Mouse (Mus musculus) MEL (cell line): ENCODE results near the gene Cdk18. TPM values are rescaled to one million over a fixed set of nuclear protein-coding genes. Genes with fewer than 3 reads are reported as not detected.

Source experiments
- DNase-seq: peaks from one replicate; pipeline ENCODE4 v3.0.0; 2011; ENCODE audit warnings: low read depth, low spot score
- H3K27ac ChIP-seq: 2 replicates; pipeline ENCODE4 v1.5.1; 2012; ENCODE audit warnings: low read depth, mild to moderate bottlenecking, control low read depth, low read length, moderate library complexity; ENCODE audit not compliant: control insufficient read depth
- H3K27me3 ChIP-seq, 2 experiments: fragments of 150-350 bp in 1 of 2; sonication (generic) in 1 of 2; 2 replicates each; pipeline ENCODE4 v1.6.1; 2012; ENCODE audit warnings: low read length in 2 of 2, mild to moderate bottlenecking in 2 of 2, improper control_type of control experiment in 1 of 2, moderate library complexity in 1 of 2; ENCODE audit not compliant: insufficient read depth in 2 of 2, control insufficient read depth in 1 of 2
- H3K36me3 ChIP-seq, 2 experiments: 2 replicates each; pipeline ENCODE4 v1.6.1; 2012 to 2014; ENCODE audit warnings: low read length in 2 of 2, improper control_type of control experiment in 1 of 2, inconsistent platforms in 1 of 2, mild to moderate bottlenecking in 1 of 2; ENCODE audit not compliant: insufficient read depth in 2 of 2, control insufficient read depth in 1 of 2
- H3K4me1 ChIP-seq, 2 experiments: fragments of 150-350 bp in 1 of 2; sonication (generic) in 1 of 2; 2 replicates each; pipeline ENCODE4 v1.6.1; 2012; ENCODE audit warnings: low read length in 2 of 2, improper control_type of control experiment in 1 of 2, mild to moderate bottlenecking in 1 of 2; ENCODE audit not compliant: insufficient read depth in 2 of 2, control insufficient read depth in 1 of 2
- H3K4me3 ChIP-seq, 2 experiments: fragments of 150-350 bp in 1 of 2; sonication (generic) in 1 of 2; 2 replicates each; pipeline ENCODE4 v1.5.1; 2012; ENCODE audit warnings: low read depth in 2 of 2, low read length in 2 of 2, mild to moderate bottlenecking in 2 of 2, moderate library complexity in 2 of 2, control low read depth in 1 of 2, improper control_type of control experiment in 1 of 2; ENCODE audit not compliant: control insufficient read depth in 1 of 2, insufficient read depth in 1 of 2
- H3K79me2 ChIP-seq: 2 replicates; pipeline ENCODE4 v1.6.1; 2012; ENCODE audit warnings: mild to moderate bottlenecking, low read length, moderate library complexity; ENCODE audit not compliant: control insufficient read depth, poor library complexity, insufficient read depth
- H3K9ac ChIP-seq: 2 replicates; pipeline ENCODE4 v1.6.1; 2012; ENCODE audit warnings: low read depth, mild to moderate bottlenecking, control low read depth, low read length, moderate library complexity; ENCODE audit not compliant: control insufficient read depth, poor library complexity, severe bottlenecking
- H3K9me3 ChIP-seq: fragments of 150-350 bp; sonication (generic); replicated peaks from 2 replicates; pipeline ENCODE4 v1.6.1; 2012; ENCODE audit warnings: mild to moderate bottlenecking, low read length, improper control_type of control experiment, moderate library complexity; ENCODE audit not compliant: insufficient read depth
- BHLHE40 ChIP-seq: IDR thresholded peaks from 2 replicates; pipeline ENCODE4 v1.6.1; 2012; ENCODE audit warnings: low read depth, mild to moderate bottlenecking, inconsistent platforms, low read length, improper control_type of control experiment, borderline replicate concordance
- CHD1 ChIP-seq: IDR thresholded peaks from 2 replicates; pipeline ENCODE4 v1.6.1; 2012; ENCODE audit warnings: low read depth, mild to moderate bottlenecking, inconsistent platforms, low read length, improper control_type of control experiment
- ELF1 ChIP-seq: IDR thresholded peaks from 2 replicates; pipeline ENCODE4 v1.6.1; 2014; ENCODE audit warnings: low read depth, mild to moderate bottlenecking, inconsistent platforms, low read length, improper control_type of control experiment, moderate library complexity
- EP300 ChIP-seq, 2 experiments: IDR thresholded peaks; 2 replicates each; pipeline ENCODE4 v1.6.1; 2011; ENCODE audit warnings: improper control_type of control experiment in 2 of 2, low read length in 2 of 2, low read depth in 1 of 2, mild to moderate bottlenecking in 1 of 2
- MAFK ChIP-seq: IDR thresholded peaks from 2 replicates; pipeline ENCODE4 v1.6.1; 2011; ENCODE audit warnings: low read depth, mild to moderate bottlenecking, low read length, improper control_type of control experiment, borderline replicate concordance
- MAX ChIP-seq: IDR thresholded peaks from 2 replicates; pipeline ENCODE4 v1.6.1; 2011; ENCODE audit warnings: low read length, improper control_type of control experiment
- MXI1 ChIP-seq: IDR thresholded peaks from 2 replicates; pipeline ENCODE4 v1.6.1; 2011; ENCODE audit warnings: mild to moderate bottlenecking, low read depth, low read length, improper control_type of control experiment
- MYC ChIP-seq: IDR thresholded peaks from 2 replicates; pipeline ENCODE4 v1.6.1; 2011; ENCODE audit warnings: low read depth, mild to moderate bottlenecking, low read length, improper control_type of control experiment, moderate library complexity
- POLR2AphosphoS2 ChIP-seq: IDR thresholded peaks from 2 replicates; pipeline ENCODE4 v1.6.1; 2011; ENCODE audit warnings: low read length, improper control_type of control experiment
- RAD21 ChIP-seq: IDR thresholded peaks from 2 replicates; pipeline ENCODE4 v1.6.1; 2011; ENCODE audit warnings: mild to moderate bottlenecking, low read depth, low read length, improper control_type of control experiment
- RCOR1 ChIP-seq: IDR thresholded peaks from 2 replicates; pipeline ENCODE4 v1.6.1; 2012; ENCODE audit warnings: low read depth, mild to moderate bottlenecking, inconsistent platforms, low read length, improper control_type of control experiment
- SIN3A ChIP-seq: IDR thresholded peaks from 2 replicates; pipeline ENCODE4 v1.6.1; 2012; ENCODE audit warnings: low read length, improper control_type of control experiment, inconsistent platforms
- SMC3 ChIP-seq: IDR thresholded peaks from 2 replicates; pipeline ENCODE4 v1.6.1; 2011; ENCODE audit warnings: low read depth, low read length, improper control_type of control experiment
- TAL1 ChIP-seq: IDR thresholded peaks from 2 replicates; pipeline ENCODE4 v1.6.1; 2012; ENCODE audit warnings: mild to moderate bottlenecking, inconsistent platforms, low read length, moderate library complexity, mixed read lengths
- TBP ChIP-seq: IDR thresholded peaks from 2 replicates; pipeline ENCODE4 v1.8.0; 2011; ENCODE audit warnings: low read depth, low read length, improper control_type of control experiment
- ZC3H11A ChIP-seq: IDR thresholded peaks from 2 replicates; pipeline ENCODE4 v1.6.1; 2012; ENCODE audit warnings: low read depth, mild to moderate bottlenecking, inconsistent platforms, low read length, improper control_type of control experiment
- ZKSCAN1 ChIP-seq: IDR thresholded peaks from 2 replicates; pipeline ENCODE4 v1.6.1; 2012; ENCODE audit warnings: low read depth, mild to moderate bottlenecking, inconsistent platforms, low read length, improper control_type of control experiment, moderate library complexity
- ZNF384 ChIP-seq: IDR thresholded peaks from 2 replicates; pipeline ENCODE4 v1.6.1; 2012; ENCODE audit warnings: low read depth, mild to moderate bottlenecking, inconsistent platforms, low read length, improper control_type of control experiment
- polyA plus RNA-seq, 2 experiments: library from polyadenylated mRNA; stranded (reverse) in 1 of 2; unstranded in 1 of 2; fragments of >175 nt in 1 of 2; fragments of >200 nt in 1 of 2; gene quantifications; 2 replicates each; pipeline versions ENCODE4 v1.2.1 to v1.2.4; 2012; ENCODE audit warnings: low replicate concordance in 2 of 2, low read depth in 1 of 2; ENCODE audit not compliant: insufficient read length in 2 of 2, insufficient read depth in 1 of 2, missing spikeins in 1 of 2
- total RNA-seq: library from RNA; depleted of rRNA; stranded (reverse); fragments of 300-350 nt; gene quantifications from 2 replicates; pipeline ENCODE4 v1.2.3, GENCODE M21; 2012

The Cdk18 gene
- total and polyA plus RNA-seq, 3 experiments = 1.3 to 15.7 TPM; not detected in 1

DNA sequence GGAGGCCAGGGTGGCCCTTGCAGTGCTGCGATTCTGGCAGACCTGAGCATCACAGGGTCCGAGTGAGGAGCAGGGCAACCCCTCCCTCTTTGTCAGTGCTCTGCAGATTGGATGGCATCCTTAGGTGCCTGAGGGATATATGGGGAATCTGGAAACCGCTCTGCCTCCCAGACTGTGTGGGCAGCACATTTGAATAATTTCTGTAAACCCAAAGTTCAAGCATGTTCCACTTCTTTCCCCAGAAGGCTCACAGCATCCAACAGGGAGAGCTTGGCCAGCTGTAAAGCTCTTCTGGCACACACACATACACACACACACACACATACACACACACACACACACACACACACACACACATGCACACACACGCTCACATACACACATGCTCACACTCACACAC, 4.2 kb upstream of the Cdk18 start:
- Histone ChIP-seq H3K79me2 (no peaks in the 10 kb centered on the region; the same call in 1 of the 2 replicates), H3K27me3 (no peaks in the 10 kb centered on the region; a peak in 1 of 4 replicates), H3K9ac (no peak overlapping the region), H3K27ac (no peak overlapping the region), H3K9me3 (no peaks in the 10 kb centered on the region), H3K4me1 (peaks cover 0 to 6% of the 10 kb centered on the region in 2 experiments; a peak in 2 of 4 replicates), H3K4me3 (no peak overlapping the region), H3K36me3 (no peaks in the 10 kb centered on the region)
- DNase-seq = no peak
- TF ChIP-seq TBP (no peak), EP300 (IDR thresholded peaks at IDR 0.05; ENCODE audit: low read depth in 1 of 2, low read length in 2 of 2) (no peak)

DNA sequence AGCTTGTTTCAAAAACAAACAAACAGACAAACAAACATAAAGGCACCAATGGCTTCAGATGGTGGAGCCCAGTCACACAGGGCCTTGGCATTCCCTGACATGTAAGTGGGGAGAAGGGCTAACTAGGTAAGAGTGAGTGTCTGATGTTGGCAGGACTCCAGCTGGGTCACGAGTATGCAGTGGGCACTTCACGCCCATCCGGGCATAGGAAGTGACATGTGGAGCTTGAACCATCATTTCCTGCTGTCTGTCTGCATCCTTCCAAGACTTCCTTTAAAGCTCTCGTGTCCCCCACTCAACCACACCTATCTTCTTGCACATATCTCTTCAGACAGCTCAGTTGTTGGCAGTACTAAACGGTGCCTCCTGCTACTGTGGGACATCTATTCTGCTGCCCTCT, 3.6 kb upstream of the Cdk18 start:
- no peaks in the 10 kb centered on the region; a peak in 1 of 4 replicates for H3K27me3 ChIP-seq
- H3K4me1 ChIP-seq = peaks cover 0 to 10% of the 10 kb centered on the region in 2 experiments; a peak in 2 of 4 replicates
- no peaks in the 10 kb centered on the region for H3K36me3 ChIP-seq
- peak; percentile 16 for DNase-seq
- TF ChIP-seq MYC (no peak), EP300 (IDR thresholded peaks at IDR 0.05; ENCODE audit: low read depth in 1 of 2, low read length in 2 of 2) (no peak), MAFK (no peak), ZC3H11A (no peak), SIN3A (no peak), MXI1 (no peak), ZKSCAN1 (no peak), MAX (no peak), POLR2AphosphoS2 (no peak), SMC3 (no peak), BHLHE40 (no peak), ZNF384 (no peak)
- H3K9ac ChIP-seq = no peak overlapping the region
- no peak overlapping the region for H3K27ac ChIP-seq
- no peaks in the 10 kb centered on the region; the same call in 1 of the 2 replicates for H3K79me2 ChIP-seq
- no peak overlapping the region for H3K4me3 ChIP-seq
- no peaks in the 10 kb centered on the region for H3K9me3 ChIP-seq

DNA sequence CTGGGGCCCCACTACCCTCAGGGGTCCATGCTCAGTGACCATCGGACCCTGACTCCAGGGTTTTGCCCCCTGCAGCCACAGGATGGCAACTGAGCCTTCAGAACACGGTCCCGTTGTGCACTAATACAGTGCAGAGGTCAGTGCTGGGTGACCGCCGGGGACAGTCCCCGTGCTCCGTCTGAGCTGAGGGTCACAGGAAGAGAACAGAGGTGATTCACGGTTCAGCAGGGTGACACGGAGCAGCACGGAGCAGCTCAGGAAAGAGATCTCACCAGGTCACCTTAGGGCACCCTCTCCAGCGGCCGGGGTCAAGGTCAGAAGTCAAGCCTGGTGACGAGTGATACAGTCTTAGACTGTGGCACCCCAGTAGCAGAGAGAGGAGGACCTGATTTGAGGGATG, 2.3 kb upstream of the Cdk18 start:
- Histone ChIP-seq H3K9me3 (no peaks in the 10 kb centered on the region), H3K4me3 (no peak overlapping the region), H3K9ac (no peak overlapping the region), H3K27ac (no peak overlapping the region), H3K36me3 (no peaks in the 10 kb centered on the region), H3K4me1 (peaks cover 0 to 15% of the 10 kb centered on the region in 2 experiments; a peak in 2 of 4 replicates), H3K27me3 (no peaks in the 10 kb centered on the region), H3K79me2 (no peaks in the 10 kb centered on the region; the same call in 1 of the 2 replicates)
- no peak for TF ChIP-seq CHD1
- TF ChIP-seq TAL1 = no peak
- no peak for TF ChIP-seq ZC3H11A
- no peak for TF ChIP-seq ELF1
- no peak for TF ChIP-seq SMC3
- TF ChIP-seq MAFK = no peak
- no peak for TF ChIP-seq RCOR1
- TF ChIP-seq RAD21 = no peak
- TF ChIP-seq BHLHE40 = no peak
- DNase-seq = no peak
